ENCODE assay signal across 8 mouse cellular contexts in the genomic region with DNA sequence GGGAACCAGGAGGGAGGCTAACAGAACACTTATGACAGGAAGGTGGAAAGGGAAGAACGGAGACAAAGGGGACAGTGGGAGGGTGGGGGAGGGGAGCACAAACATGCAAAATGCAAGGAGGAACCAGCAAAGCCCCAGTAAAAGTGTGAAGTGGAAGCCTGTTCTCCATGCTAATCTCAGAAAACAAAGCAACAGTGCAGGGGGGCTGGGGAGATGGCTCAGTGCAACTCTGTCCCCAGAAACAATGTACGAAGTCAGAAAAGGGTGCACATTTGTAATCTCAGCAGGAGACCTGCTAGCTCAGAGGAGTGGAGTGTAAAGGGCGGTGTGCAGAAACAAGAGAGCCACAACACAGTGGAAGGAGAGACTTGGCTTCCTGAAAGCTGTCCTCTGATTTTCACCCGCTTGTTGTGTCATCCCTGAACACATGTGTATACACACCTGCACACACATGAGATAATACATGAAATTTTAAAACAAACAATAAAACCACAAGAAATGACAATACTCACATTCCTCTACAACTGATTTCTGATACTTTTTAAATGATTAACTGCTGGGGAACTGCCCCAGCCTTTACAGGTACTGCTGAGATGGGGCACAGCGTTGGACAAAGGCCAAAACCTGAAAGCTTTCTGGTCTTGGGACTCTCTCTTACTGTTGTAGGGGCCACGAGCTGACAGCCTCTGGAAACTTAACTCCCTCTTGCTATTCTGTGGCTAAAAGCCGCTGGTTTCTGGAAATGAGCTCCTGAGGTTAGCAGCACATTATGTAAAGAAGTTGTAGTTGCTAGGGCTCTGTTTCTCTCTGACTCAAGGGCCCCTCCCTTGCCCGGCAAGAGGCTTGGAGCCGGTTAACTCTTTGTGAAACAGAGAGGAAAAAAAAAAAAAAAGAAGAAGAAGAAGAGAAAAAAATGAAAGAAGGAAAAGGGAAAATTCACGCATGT. TPM values are rescaled to one million over a fixed set of nuclear protein-coding genes. Genes with fewer than 3 reads are reported as not detected.
DNase-seq lines count a peak whose midpoint lies in the region; ATAC-seq and TF ChIP-seq lines count a peak whose summit lies in the region.

No protein-coding gene starts in this region.

- no peak for TF ChIP-seq CTCF in lung, adult 2 months (IDR thresholded peaks at IDR 0.05; ENCODE audit: insufficient read depth, low read length)
- TF ChIP-seq CTCF in heart, postnatal 0 days (IDR thresholded peaks at IDR 0.05; ENCODE audit: low read depth) = no peak

- no peaks in the 10 kb centered on the region for H3K36me3 ChIP-seq in heart, postnatal 0 days (replicated peaks; ENCODE audit: control insufficient read depth, insufficient read depth, low read length)
- H3K36me3 ChIP-seq in limb, embryonic 11.5 days (ENCODE audit: control insufficient read depth, insufficient read depth, low read length) = no peaks in the 10 kb centered on the region
- no peaks in the 10 kb centered on the region for H3K36me3 ChIP-seq in neural tube, embryonic 13.5 days

- TF ChIP-seq EP300 in heart, postnatal 0 days (IDR thresholded peaks at IDR 0.05; ENCODE audit: low read depth) = no peak

- no peak for ATAC-seq in heart, postnatal 0 days (ENCODE audit: insufficient read depth, low read depth)
- ATAC-seq in limb, embryonic 11.5 days (ENCODE audit: insufficient number of reproducible peaks, low FRiP score, low TSS enrichment, low read depth) = no peak
- peak; percentile 41; the same call in 1 of the 2 replicates for ATAC-seq in neural tube, embryonic 13.5 days (ENCODE audit: low read depth)

- peak; percentile 13 to 34 for DNase-seq in lung, adult 18-20 months
- no peak for DNase-seq in lung, adult 2 months
- DNase-seq in heart, postnatal 0 days (ENCODE audit: low spot score) = no peak
- peak; percentile 33 for DNase-seq in limb, embryonic 11.5 days (ENCODE audit: low spot score)
- no peak for DNase-seq in spleen, postnatal 10 days (ENCODE audit: low spot score in 2 of 2)
- no peak for DNase-seq in thymus, postnatal 4 days
- DNase-seq in adrenal gland, adult 2 months = no peak

- peak overlapping the region; percentile 53; the same call in 1 of the 2 replicates for H3K27ac ChIP-seq in heart, postnatal 0 days (ENCODE audit: low read depth)
- H3K27ac ChIP-seq in limb, embryonic 11.5 days (replicated peaks; ENCODE audit: low read depth, low read length) = peak overlapping the region; percentile 43; the same call in 1 of the 2 replicates
- peak overlapping the region; percentile 59 for H3K27ac ChIP-seq in neural tube, embryonic 13.5 days (replicated peaks)

- no peak for TF ChIP-seq POLR2A in lung, adult 2 months (IDR thresholded peaks at IDR 0.05; ENCODE audit: borderline replicate concordance, extremely low read depth, low read depth, low read length)

- H3K4me1 ChIP-seq in lung, adult 2 months (ENCODE audit: control insufficient read depth, insufficient read depth, low read length) = peaks cover 4% of the 10 kb centered on the region; the same call in 1 of the 2 replicates
- peaks cover 31% of the 10 kb centered on the region for H3K4me1 ChIP-seq in heart, postnatal 0 days (ENCODE audit: control insufficient read depth, insufficient read depth)
- 0 out of 2 replicates have a peak, but pooled peaks cover 10% of the 10 kb centered on the region for H3K4me1 ChIP-seq in limb, embryonic 11.5 days (ENCODE audit: control insufficient read depth, insufficient read depth, low read length)
- peaks cover 29% of the 10 kb centered on the region for H3K4me1 ChIP-seq in neural tube, embryonic 13.5 days (replicated peaks)

- 21% methylated on average over 10 of the region's 10 CpGs for WGBS in lung, adult 2 months
- 15% methylated on average over 10 of the region's 10 CpGs for WGBS in heart, postnatal 0 days
- 16% methylated on average over 10 of the region's 10 CpGs for WGBS in limb, embryonic 11.5 days
- WGBS in neural tube, embryonic 13.5 days = 5% methylated on average over 10 of the region's 10 CpGs

- H3K4me2 ChIP-seq in heart, postnatal 0 days (ENCODE audit: low read depth, low read length) = 0 out of 2 replicates have a peak overlapping the region, but pooled peaks have one; percentile 10
- H3K4me2 ChIP-seq in limb, embryonic 11.5 days (ENCODE audit: low read depth, severe bottlenecking) = no peak overlapping the region; the same call in 1 of the 2 replicates
- H3K4me2 ChIP-seq in neural tube, embryonic 13.5 days = peak overlapping the region; percentile 21

- no peaks in the 10 kb centered on the region for H3K27me3 ChIP-seq in heart, postnatal 0 days (ENCODE audit: control insufficient read depth, insufficient read depth, low read length)
- H3K27me3 ChIP-seq in limb, embryonic 11.5 days (ENCODE audit: control insufficient read depth, insufficient read depth, low read length) = no peaks in the 10 kb centered on the region
- H3K27me3 ChIP-seq in neural tube, embryonic 13.5 days = no peaks in the 10 kb centered on the region

- no peaks in the 10 kb centered on the region for H3K9me3 ChIP-seq in heart, postnatal 0 days (replicated peaks; ENCODE audit: control insufficient read depth, low read length)
- no peaks in the 10 kb centered on the region for H3K9me3 ChIP-seq in limb, embryonic 11.5 days (ENCODE audit: control insufficient read depth, low read length)
- no peaks in the 10 kb centered on the region for H3K9me3 ChIP-seq in neural tube, embryonic 13.5 days

- H3K4me3 ChIP-seq in lung, adult 2 months (replicated peaks; ENCODE audit: extremely low read depth, low read depth, low read length) = no peak overlapping the region
- no peak overlapping the region for H3K4me3 ChIP-seq in heart, postnatal 0 days (ENCODE audit: low read depth, low read length)
- no peak overlapping the region for H3K4me3 ChIP-seq in limb, embryonic 11.5 days (ENCODE audit: low read depth, low read length)
- no peak overlapping the region for H3K4me3 ChIP-seq in neural tube, embryonic 13.5 days

- no peak overlapping the region for H3K9ac ChIP-seq in heart, postnatal 0 days (replicated peaks; ENCODE audit: low read depth, low read length)
- no peak overlapping the region; the same call in none of the 2 replicates for H3K9ac ChIP-seq in limb, embryonic 11.5 days (ENCODE audit: low read length)
- no peak overlapping the region for H3K9ac ChIP-seq in neural tube, embryonic 13.5 days

RNA-seq across cellular contexts. Expression of a gene that starts 11.4 kb away (rescaled TPM):
- polyA plus RNA-seq in lung, adult 2 months (2012; rRNA removed) = 14.2 and 23.8 TPM in 2 replicates
- 64.2 and 69.1 TPM in 2 replicates for total RNA-seq in heart, postnatal 0 days (2014; rRNA removed; ENCODE audit: low replicate concordance)
- polyA plus RNA-seq in heart, postnatal 0 days (2015; fragmentation: Nextera tagmentation; extraction: Ambion mirVana) = 23.2 and 26.8 TPM in 2 replicates
- polyA plus RNA-seq in limb, embryonic 11.5 days (2014; fragmentation: Nextera tagmentation; extraction: Ambion mirVana) = 40.5 and 41.5 TPM in 2 replicates
- polyA plus RNA-seq in neural tube, embryonic 13.5 days (2015; fragmentation: Nextera tagmentation; extraction: Ambion mirVana) = 58.2 and 61.3 TPM in 2 replicates
- 100 to 1,000 TPM; 115 to 125 TPM for total RNA-seq in adrenal gland, adult 2 months (2021)
- polyA plus RNA-seq in adrenal gland, adult 2 months (2012; rRNA removed) = 12.0 and 16.3 TPM in 2 replicates

RNA-seq across cellular contexts. Expression of a gene that starts 22.9 kb away (rescaled TPM):
- 20.6 and 34.1 TPM in 2 replicates for polyA plus RNA-seq in lung, adult 2 months (2012; rRNA removed)
- total RNA-seq in heart, postnatal 0 days (2014; rRNA removed; ENCODE audit: low replicate concordance) = 20.8 and 41.0 TPM in 2 replicates
- polyA plus RNA-seq in heart, postnatal 0 days (2015; fragmentation: Nextera tagmentation; extraction: Ambion mirVana) = 22.1 and 22.8 TPM in 2 replicates
- polyA plus RNA-seq in limb, embryonic 11.5 days (2014; fragmentation: Nextera tagmentation; extraction: Ambion mirVana) = 0.54 and 1.1 TPM in 2 replicates
- 3.1 and 4.0 TPM in 2 replicates for polyA plus RNA-seq in neural tube, embryonic 13.5 days (2015; fragmentation: Nextera tagmentation; extraction: Ambion mirVana)
- total RNA-seq in adrenal gland, adult 2 months (2021) = 100 to 1,000 TPM; 159 to 177 TPM
- 113 and 193 TPM in 2 replicates for polyA plus RNA-seq in adrenal gland, adult 2 months (2012; rRNA removed)

RNA-seq across cellular contexts. Expression of a gene that starts 59.3 kb away (rescaled TPM):
- 50.0 and 75.7 TPM in 2 replicates for polyA plus RNA-seq in lung, adult 2 months (2012; rRNA removed)
- 209 and 215 TPM in 2 replicates for total RNA-seq in heart, postnatal 0 days (2014; rRNA removed; ENCODE audit: low replicate concordance)
- polyA plus RNA-seq in heart, postnatal 0 days (2015; fragmentation: Nextera tagmentation; extraction: Ambion mirVana) = 239 and 243 TPM in 2 replicates
- 725 and 743 TPM in 2 replicates for polyA plus RNA-seq in limb, embryonic 11.5 days (2014; fragmentation: Nextera tagmentation; extraction: Ambion mirVana)
- polyA plus RNA-seq in neural tube, embryonic 13.5 days (2015; fragmentation: Nextera tagmentation; extraction: Ambion mirVana) = 542 and 545 TPM in 2 replicates
- 100 to 1,000 TPM; 318 to 321 TPM for total RNA-seq in adrenal gland, adult 2 months (2021)
- 41.6 and 49.5 TPM in 2 replicates for polyA plus RNA-seq in adrenal gland, adult 2 months (2012; rRNA removed)

RNA-seq across cellular contexts. Expression of a gene that starts 59.4 kb away (rescaled TPM):
- 5.5 and 9.3 TPM in 2 replicates for polyA plus RNA-seq in lung, adult 2 months (2012; rRNA removed)
- 9.7 and 15.1 TPM in 2 replicates for total RNA-seq in heart, postnatal 0 days (2014; rRNA removed; ENCODE audit: low replicate concordance)
- 13.4 and 15.3 TPM in 2 replicates for polyA plus RNA-seq in heart, postnatal 0 days (2015; fragmentation: Nextera tagmentation; extraction: Ambion mirVana)
- 14.5 and 16.6 TPM in 2 replicates for polyA plus RNA-seq in limb, embryonic 11.5 days (2014; fragmentation: Nextera tagmentation; extraction: Ambion mirVana)
- polyA plus RNA-seq in neural tube, embryonic 13.5 days (2015; fragmentation: Nextera tagmentation; extraction: Ambion mirVana) = 10.8 and 11.0 TPM in 2 replicates
- 10 to 100 TPM; 19.1 to 24.9 TPM for total RNA-seq in adrenal gland, adult 2 months (2021)
- polyA plus RNA-seq in adrenal gland, adult 2 months (2012; rRNA removed) = 4.2 and 6.2 TPM in 2 replicates

Comparison
In these comparisons a context has a peak if more than half of its experiments do, and no peak if none do; other contexts are left out.
1. DNase-seq: peak in lung, adult 18-20 months (2 of 2) and limb, embryonic 11.5 days (single experiment); none in lung, adult 2 months (single experiment), heart, postnatal 0 days (single experiment), spleen, postnatal 10 days (0 of 2), thymus, postnatal 4 days (single experiment) and adrenal gland, adult 2 months (single experiment).
2. Peak in every context shown above with its lines, with median percentiles within 50 percentile points of each other: H3K27ac ChIP-seq.